Mouse (Mus musculus): ENCODE results near the gene Med13l.

The Med13l gene

GRCm38 (mm10) chr5:118622346-118622745 is 61.9 kb downstream of the Med13l start:
- no peak for TF ChIP-seq GATA4 (IDR thresholded peaks at IDR 0.05; ENCODE audit: insufficient replicate concordance, low read length)

- TF ChIP-seq GATA4 (IDR thresholded peaks at IDR 0.05; ENCODE audit: insufficient replicate concordance, low read length), result no peak
Measured at GRCm38 (mm10) chr5:118623797-118624196, 63.3 kb downstream of the Med13l start.

GRCm38 (mm10) chr5:118627630-118628029 is 67.2 kb downstream of the Med13l start:
- TF ChIP-seq GATA4 (IDR thresholded peaks at IDR 0.05; ENCODE audit: insufficient replicate concordance, low read length), result no peak

- no peak for TF ChIP-seq GATA4 (IDR thresholded peaks at IDR 0.05; ENCODE audit: insufficient replicate concordance, low read length)
Measured at GRCm38 (mm10) chr5:118628211-118628610, 67.7 kb downstream of the Med13l start.

GRCm38 (mm10) chr5:118632346-118632745 is 71.9 kb downstream of the Med13l start:
- TF ChIP-seq GATA4 (IDR thresholded peaks at IDR 0.05; ENCODE audit: insufficient replicate concordance, low read length), result no peak

- TF ChIP-seq GATA4 (IDR thresholded peaks at IDR 0.05; ENCODE audit: insufficient replicate concordance, low read length), result no peak
Measured at GRCm38 (mm10) chr5:118633106-118633505, 72.6 kb downstream of the Med13l start.

GRCm38 (mm10) chr5:118635476-118636187 is 75.2 kb downstream of the Med13l start:
- no peak for TF ChIP-seq GATA4 (IDR thresholded peaks at IDR 0.05; ENCODE audit: insufficient replicate concordance, low read length)

GRCm38 (mm10) chr5:118636399-118637369 is 76.2 kb downstream of the Med13l start:
- TF ChIP-seq GATA4 (IDR thresholded peaks at IDR 0.05; ENCODE audit: insufficient replicate concordance, low read length), result no peak

GRCm38 (mm10) chr5:118637931-118638330 is 77.5 kb downstream of the Med13l start:
- no peak for TF ChIP-seq GATA4 (IDR thresholded peaks at IDR 0.05; ENCODE audit: insufficient replicate concordance, low read length)

GRCm38 (mm10) chr5:118638534-118639109 is 78.1 kb downstream of the Med13l start:
- TF ChIP-seq GATA4 (IDR thresholded peaks at IDR 0.05; ENCODE audit: insufficient replicate concordance, low read length), result no peak

GRCm38 (mm10) chr5:118639117-118639707 is 78.7 kb downstream of the Med13l start:
- TF ChIP-seq GATA4 (IDR thresholded peaks at IDR 0.05; ENCODE audit: insufficient replicate concordance, low read length), result no peak

GRCm38 (mm10) chr5:118644041-118644440 is 83.6 kb downstream of the Med13l start:
- no peak for TF ChIP-seq GATA4 (IDR thresholded peaks at IDR 0.05; ENCODE audit: insufficient replicate concordance, low read length)

GRCm38 (mm10) chr5:118644511-118644910 is 84.0 kb downstream of the Med13l start:
- TF ChIP-seq GATA4 (IDR thresholded peaks at IDR 0.05; ENCODE audit: insufficient replicate concordance, low read length), result no peak

- TF ChIP-seq GATA4 (IDR thresholded peaks at IDR 0.05; ENCODE audit: insufficient replicate concordance, low read length), result no peak
Measured at GRCm38 (mm10) chr5:118645196-118645805, 84.8 kb downstream of the Med13l start.

- no peak for TF ChIP-seq GATA4 (IDR thresholded peaks at IDR 0.05; ENCODE audit: insufficient replicate concordance, low read length)
Measured at GRCm38 (mm10) chr5:118646897-118647296, 86.4 kb downstream of the Med13l start.
